Mouse (Mus musculus): Measurements from ENCODE around the gene Rapgef3.
A peak's percentile ranks its signal among the peaks of the same experiment; 100 is the strongest.

The Rapgef3 gene

DNA sequence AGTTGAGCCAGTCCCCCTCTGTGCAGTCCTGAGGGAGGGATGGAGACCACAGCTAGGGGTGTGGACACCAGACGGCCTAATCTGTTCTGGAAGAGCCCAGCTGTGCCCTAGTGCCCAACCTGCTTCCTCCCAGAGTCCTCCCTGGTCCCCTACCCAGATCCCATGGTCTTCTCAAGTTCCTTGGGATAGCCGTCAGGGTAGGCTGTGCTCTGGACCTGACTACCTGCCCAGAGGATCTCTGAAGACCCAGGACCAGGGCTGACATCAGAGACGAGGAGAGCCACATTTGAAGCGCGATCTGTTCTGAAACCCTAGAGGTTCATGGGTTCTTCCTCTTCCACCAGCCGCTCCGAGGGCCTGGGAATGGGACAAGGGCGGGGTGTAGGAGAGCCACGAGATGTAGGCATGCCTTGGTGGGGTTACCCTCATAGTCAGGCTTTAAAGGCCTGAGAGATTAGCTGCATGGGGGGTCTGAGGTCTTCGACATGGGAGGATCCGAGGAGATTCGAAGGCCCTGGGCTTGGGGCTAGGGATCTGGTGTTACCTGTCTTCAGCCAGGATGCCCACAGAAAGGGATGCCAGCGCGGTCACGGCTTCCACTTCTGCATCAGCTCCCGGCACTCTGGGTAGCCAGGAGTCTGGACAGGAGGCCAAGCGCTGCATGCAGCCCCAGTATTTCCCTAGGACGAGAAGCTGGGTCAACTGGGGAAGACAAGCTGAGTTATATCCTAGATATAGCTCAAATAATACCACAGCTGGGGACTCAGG is 25.8 kb upstream of the Rapgef3 start:
- no peak for DNase-seq (ENCODE audit: low spot score)

DNA sequence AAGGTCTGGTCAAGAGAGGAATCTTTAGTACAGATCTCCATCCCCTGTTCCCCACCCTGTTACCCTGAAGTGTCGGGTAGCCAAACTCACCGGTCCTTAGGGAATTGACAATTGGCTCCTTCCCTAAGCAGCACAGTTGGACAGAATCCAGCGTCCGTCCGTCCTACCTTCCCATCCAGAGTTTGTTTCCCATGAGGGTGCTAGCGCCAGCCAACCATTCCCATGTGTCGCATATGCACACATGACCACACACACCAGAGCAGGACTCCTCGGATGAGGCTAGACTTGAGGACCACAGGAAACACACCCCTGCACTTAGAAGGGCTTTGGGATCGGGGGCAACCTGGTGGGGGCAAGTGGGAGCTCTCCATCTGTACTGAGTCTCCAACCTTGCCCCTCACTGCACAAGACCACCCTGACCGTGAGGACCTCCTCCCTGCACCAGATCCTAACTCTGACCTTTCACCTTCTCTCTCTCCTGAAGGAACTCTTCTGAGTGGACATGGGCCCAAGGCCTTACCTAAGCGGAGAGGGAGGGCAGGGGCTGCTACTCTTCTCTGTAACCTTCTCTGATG is 23.4 kb upstream of the Rapgef3 start:
- DNase-seq (ENCODE audit: low spot score), result no peak

DNA sequence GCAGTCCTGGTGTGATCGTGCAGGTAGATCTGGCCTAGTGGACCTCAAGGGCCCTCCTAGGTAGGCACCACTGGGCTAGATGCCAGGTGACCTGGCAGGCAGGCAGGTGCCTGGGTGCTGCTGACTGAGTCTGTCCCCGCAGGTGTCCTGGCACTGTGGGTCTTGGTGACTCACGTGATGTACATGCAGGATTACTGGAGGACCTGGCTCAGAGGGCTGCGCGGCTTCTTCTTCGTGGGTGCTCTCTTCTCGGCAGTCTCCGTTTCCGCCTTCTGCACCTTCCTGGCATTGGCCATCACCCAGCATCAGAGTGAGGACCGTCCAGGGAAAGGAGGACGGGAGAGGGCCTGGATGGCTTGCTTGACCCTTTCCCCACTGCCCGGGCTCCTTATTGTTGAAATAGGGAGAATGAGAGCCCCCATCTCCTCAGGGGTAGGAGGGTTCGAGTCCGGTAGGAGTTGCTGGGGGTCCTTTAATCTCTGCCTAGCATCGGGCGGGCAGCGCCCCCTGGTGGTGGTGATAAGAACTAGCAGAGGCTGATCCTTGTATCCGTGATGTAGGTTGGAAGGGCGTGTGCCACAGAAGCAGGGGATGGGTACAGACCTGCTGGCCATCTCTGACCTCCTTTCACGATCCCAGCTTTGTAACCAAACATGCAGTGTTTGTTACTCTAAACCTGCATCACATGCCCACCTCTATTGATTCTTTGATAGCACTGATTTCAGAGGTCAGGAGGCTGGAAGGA is 22.2 kb upstream of the Rapgef3 start:
- no peak for DNase-seq (ENCODE audit: low spot score)

DNA sequence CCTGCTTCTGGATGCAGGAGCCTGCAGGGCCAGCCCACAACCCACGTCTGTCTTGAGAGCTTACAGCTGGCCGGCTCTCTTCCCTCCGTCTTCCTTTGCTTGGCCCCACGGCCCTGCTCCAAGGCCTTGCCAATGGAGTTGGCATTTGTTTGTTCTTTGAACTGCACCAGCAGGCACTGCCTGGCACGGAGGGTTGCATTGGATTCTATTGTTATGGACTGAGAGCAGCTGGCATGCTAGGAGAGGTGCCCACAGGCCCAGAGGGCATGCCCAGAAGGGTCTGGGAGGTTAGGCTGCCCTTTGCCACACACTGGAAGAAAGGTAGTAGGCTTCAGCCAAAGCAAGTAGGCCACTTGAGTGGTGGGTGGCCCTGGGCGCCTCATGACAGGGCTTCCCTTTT is 21.0 kb upstream of the Rapgef3 start:
- no peak for DNase-seq (ENCODE audit: low spot score)

DNA sequence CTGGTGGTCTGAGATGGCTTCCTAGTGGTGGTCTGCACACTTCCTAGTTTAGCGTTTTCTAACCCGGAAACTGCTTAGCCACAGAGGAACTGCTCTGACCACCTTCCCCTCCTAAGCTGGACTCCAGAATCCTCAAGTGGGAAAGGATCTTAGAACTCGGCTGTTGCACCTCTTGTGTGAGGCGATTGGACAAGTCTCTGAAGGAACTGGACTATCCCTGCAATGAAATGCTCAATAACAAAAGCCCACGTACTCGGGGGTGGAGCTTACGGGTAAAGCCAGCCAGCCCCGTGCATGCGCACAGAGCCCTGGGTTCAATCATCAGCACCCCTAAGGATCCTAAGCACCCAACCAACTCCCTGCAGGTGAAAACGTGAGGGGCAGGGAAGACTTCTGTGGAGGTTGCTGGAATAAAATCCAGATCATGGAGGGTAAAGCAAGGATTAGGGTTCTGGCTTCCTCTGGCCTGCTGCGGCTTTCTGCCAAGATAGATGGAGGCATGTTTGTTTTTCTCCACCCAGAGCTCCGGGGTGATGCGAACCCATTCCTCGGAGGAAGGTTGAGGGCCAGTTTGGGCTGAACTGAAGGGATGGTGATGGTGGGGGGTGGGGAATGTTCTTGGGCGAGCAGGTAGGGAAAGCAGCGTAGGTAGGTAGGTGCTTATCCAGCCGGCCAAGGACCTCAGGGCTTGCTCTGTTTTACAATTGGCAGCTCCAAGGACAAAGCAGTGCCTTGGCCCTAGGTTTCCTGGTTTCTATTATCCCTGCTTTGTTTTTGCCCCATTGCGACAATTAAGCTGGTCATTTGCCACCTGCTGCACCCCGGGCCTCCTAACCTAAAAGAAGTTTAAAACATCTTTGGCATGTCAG is 20.3 kb upstream of the Rapgef3 start:
- no peak for DNase-seq (ENCODE audit: low spot score)

DNA sequence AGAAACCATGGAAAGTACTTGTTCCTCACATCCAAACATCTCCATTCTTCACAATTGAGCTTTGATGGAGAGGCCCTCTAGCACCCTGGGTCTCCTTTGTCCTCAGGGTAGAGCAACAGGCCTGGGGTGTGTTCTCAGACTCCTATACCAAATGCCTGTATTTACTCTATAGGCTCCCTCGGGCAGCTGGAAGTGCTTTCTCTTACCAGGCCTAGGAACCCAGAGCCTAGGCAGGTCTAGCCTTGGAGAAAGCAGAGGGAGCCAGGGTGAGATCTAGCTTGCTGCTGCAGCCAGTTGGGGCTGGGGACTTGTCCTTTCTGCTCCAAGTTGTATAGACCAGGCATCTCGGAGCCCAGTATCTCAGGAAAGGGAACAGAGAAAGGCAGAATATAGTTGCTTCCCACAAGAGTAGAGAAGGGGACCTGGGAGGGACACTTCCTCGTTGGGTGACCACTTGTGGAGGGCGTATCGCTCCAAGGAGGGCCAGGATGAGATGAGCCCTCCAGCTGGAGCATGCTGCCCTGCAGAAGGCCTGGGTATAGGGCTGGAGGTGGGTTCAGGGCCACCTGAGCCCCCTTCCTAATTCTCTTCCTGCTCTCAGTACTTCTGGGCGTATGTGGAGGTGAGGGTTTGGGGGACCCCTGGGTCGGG is 19.5 kb upstream of the Rapgef3 start:
- DNase-seq (ENCODE audit: low spot score), result no peak

DNA sequence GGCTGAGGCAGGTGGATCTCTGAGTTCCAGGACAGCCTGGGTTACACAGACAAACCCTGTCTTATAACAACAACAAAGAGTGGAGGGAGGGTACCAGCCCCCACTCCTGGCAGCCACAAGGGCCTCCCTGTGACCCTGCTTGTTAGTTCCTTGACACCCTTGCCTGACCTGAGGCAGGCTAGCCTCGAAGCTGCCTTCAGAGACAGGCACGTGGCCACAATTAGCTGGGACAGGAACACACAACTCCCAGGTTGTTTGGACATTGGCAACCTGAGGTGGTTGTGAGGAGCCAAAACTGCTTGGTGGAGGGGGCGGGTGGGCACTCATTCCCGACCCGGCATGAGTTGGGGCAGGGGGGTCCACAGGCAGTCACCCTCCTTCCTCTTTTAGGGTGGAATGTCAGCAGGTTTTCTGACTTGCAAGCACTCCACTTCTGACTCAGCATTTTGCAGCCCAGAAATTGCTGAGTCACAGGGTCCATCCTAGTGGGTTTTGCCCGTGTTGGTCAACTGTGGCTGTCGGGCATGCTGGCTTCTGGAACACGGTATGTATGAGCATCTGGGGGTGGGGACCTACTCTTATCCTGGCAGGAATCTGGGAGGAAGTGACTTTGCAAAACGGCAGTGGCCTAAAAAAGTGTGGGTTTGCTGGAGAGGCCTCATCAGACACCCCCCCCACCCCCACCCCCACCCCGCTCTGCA is 18.8 kb upstream of the Rapgef3 start:
- no peak for DNase-seq (ENCODE audit: low spot score)

DNA sequence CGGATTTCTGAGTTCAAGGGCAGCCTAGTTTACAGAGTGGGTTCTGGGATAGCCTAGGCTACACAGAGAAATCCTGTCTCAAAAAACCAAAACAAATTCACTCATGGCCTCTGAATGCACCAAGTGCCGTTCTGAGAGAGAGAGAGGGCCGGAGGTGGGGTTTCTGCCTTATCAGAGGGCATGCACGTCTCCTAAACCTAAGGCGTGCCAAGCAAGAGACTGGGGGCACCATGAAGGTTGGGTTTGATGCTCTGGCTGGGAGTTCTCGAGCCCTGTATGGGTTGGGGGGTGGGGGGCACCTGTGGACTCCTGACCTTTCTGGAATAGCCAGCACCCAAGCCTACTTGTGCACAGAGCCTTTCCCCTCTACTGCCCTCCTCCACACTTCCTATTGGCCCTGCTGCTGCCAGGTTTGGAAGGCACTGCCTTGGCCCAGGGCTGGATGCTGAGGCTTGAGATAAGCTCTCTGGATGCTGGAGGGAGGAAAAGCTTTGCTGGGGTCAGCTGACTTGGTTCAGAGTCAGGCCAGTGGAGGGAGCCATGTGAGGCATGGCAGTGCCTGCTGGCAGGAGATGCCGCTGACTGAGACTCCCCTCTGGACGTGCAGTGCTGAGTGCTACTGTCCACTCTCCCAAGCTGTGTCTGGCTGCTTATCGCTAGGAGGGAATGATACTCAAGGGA is 18.1 kb upstream of the Rapgef3 start:
- no peak for DNase-seq (ENCODE audit: low spot score)

DNA sequence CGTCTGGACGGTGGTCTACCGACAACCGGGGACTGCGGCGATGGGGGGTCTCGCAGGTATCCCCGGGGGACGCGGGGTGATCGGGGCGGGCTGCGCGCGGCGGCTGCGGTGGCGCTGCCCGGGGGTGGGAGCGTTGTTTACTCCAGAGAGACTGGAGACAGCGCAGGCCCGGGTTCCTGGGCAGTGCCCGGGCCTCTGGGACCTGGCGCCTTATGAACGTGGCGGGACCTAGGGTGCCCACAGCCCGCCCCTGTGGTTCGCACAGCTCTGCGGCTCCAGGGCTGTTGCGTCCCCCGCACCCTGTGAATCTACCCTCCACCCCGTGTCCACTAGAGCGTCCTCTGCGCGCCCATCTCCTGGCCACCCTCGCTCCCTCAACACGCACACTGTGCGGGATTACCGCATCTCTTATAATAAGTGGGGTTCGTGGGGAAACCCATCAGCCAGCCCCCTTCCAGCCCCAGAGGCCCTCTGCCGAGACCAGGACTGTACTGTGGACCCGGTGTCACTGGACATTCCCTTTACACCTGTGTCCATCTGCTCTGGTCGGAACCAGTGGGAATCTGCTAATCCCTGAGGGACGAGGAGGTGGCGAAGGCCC is 16.9 kb upstream of the Rapgef3 start:
- no peak for DNase-seq (ENCODE audit: low spot score)

DNA sequence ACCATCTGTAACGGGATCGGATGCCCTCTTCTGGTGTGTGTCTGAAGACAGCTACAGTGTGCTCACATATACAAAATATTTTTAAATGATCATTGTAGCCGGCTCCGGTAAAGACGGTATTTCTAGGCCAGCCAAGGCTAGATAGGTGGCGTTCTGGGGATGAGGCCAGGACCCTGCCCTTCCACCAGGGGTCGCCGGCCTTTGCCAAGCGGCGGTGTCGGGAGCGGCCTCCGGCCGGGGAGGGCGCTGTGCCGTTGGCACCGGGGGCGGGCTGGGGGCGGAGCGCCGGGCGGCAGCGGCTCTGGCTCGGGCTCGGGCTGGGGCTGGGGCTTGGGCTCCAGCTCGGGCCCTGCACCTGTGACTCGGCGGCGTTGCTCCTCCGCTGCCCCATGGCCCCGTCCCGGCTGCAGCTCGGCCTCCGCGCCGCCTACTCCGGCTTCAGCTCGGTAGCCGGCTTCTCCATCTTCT is 16.4 kb upstream of the Rapgef3 start:
- DNase-seq (ENCODE audit: low spot score), result peak; percentile 56

DNA sequence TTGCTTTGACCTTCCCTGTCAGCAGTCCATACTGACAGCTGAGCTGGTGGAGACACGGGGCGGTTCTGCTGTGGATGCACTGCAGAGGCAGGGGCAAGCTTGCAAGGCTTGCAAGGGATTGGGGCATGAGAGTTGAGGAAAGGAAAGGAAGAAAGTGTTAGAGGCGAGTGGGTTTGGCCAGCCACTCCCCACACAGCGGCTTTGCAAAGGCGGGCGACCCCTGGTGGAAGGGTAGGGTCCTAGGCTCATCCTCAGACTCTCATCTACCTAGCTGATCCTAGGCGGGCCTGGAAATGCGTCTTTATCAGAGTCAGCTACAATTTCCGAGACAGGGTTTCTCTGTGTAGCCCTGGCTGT is 15.0 kb upstream of the Rapgef3 start:
- no peak for DNase-seq (ENCODE audit: low spot score)

DNA sequence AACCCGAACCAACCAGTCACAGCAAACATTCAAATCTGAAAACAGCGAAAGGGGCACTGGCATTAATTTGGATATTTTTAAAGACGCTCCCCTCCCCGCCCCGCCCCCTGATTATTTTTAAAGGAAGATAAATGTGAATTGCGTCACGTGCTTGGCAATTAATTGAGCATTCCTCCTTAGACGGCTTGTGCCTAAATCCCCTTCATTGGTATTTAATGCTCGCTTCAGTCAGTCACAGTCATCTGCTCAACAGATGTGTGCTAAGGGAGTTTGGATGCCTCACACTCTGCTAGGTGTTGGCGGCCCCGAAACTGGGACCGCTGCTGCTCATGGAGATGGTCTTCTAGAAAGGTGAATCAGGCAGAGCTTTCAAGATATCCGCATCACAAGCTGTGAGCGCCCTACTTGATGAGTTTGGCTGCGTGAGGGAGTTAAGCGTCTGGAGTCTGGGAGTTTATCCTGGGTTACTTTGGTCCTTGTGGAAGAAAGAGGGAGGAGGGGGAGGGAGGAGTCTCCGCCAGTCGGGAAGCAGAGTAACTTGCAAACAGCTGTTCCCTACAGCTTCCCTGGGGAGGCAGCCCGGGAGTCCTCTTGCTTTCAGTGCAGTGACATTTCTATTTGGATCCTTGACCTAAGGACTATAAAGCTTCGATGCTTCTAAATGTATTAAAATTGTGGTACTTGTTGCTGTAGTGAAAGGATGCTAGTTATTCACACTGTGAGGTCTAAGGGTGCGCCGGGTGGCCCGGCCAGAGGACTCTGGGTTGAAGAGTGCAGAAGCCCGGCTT is 14.4 kb upstream of the Rapgef3 start:
- DNase-seq (ENCODE audit: low spot score), result no peak

DNA sequence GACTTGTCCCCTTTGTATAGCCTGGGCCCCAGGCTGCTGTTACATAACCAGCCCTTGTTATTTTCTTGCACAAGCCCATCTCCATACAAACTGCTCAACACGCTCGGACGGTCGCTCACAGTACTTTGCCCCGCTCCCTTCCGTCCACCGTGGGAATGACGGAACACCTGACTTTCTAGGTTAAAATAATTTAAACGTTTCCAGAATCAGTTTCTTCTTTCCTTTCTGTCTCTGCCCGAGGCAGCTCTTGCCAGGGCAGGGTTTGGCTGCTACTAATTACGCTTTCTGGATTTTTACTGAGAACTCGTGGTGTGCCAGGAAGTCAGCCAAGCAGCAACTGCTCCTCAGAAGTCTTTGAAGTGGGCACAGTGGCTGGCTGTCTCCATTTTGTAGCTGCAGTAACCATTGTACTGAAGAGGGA is 12.8 kb upstream of the Rapgef3 start:
- no peak for DNase-seq (ENCODE audit: low spot score)

DNA sequence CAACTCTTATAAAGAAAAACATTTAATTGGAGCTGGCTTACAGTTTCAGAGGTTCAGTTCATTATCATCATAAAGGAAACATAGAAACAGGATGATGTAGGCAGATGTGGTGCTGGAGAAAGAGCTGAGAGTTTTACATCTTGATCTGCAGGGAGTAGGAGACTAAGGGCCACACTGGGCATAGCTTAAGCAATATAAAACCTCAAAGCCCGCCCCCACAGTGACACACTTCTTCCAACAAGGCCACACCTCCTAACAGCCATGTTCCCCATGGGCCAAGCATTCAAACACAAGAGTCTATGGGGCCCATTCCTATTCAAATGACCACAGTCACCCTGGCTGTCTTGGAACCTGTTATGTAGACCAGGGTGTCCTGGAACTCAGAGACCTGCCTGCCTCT is 11.8 kb upstream of the Rapgef3 start:
- DNase-seq (ENCODE audit: low spot score), result no peak

DNA sequence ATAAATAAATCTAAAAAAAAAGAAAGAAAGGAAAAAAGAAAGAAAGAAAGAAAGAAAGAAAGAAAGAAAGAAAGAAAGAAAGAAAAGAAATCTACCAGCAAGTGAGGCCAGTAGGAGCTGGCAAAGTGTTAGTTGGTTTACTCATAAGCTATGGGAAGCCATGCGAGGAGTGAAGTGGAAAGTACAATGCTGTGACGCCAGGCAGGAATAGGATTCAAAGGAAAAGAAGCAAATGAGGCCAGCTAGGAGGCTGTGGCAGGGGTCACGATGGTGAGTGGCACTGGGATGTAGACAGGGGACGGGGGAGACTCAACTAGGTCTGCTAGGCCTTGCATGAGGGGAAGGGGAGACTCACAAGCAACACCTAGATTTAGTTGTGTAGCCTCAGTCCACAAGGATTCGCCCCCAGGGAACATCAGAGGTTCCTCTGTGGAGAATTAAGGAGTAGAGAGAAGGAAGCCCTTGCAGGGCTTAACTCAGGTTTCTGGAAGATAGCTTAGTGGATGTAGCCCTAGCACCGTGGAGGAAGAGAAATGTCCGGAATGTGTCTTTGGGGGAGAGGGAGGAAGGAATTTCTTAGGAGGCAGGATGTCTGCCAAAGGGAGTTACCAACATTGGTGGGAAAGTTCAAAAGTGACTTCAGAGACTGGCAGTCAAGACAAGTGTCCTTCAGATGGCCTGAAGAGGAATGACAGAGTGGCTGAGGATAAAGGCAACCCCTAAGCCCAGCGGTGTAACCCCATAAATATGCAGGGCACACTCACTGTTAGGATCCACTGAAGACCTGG is 10.7 kb upstream of the Rapgef3 start, which contains the start of gene Slc48a1:
Gene Slc48a1 (plus strand): TSS at position 210 of the 788 bp plus-strand sequence.
- no peak for DNase-seq (ENCODE audit: low spot score)

DNA sequence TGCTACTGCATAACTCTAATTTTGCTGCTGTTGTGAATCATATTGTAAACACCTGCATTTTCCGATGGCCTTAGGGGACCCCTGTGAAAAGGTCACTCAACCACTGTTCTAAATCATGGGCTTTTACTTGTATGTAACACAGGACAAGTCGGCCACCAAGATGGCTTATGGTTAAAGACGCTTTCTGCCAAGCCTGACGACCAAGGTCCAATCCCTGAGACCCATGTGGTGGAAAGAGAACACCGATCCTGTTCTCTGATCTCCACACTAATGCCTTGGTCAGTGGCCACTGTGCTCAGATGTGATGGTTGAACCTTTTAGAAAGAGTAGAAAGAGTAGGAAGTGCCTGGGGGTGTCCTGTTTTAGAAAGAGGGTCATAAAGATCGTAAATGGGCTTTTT is 9.1 kb upstream of the Rapgef3 start:
- DNase-seq (ENCODE audit: low spot score), result no peak

DNA sequence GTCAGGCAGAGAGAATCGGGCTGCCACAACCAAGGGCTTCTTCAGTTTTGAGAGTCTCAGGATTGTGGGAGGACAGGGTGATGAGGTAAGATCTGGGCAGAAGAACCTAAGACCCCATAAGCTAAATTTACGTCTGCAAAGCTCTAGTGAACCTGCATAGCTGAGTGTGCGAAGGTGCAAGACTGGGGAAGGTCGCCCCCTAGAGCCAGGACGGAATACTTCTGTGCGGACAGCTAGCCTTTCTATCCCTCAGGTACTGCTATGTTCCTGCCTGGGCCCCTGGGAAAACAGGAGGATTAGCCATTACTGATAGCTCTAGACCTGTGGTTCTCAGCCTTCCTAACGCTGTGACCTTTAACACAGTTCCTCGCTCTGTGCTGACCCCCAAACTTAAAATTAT is 8.7 kb upstream of the Rapgef3 start:
- DNase-seq (ENCODE audit: low spot score), result no peak

DNA sequence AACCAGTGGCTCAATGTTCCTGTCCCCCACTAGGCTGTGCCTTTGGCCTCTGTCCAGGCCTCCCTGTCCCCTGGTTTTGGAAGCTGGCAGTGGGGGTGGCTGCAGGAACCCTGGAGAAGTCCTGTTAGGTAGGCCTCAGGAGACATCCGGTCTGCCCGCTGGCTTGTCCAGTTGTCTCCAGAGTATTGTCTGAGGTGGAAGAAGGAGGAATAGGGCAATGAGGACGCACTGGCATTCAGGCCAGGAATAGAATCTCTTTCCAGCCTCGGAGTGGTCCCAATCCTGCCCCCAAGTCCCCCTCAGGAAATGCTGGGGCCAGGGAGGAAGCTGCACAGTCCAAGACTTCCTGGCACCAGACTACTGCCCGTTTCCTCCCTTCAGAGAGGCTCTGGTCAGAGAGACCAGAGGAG is 6.2 kb upstream of the Rapgef3 start:
- no peak for DNase-seq (ENCODE audit: low spot score)
